Mouse (Mus musculus): ENCODE data around the gene Map3k9. TPM values are rescaled to one million over a fixed set of nuclear protein-coding genes. Genes with fewer than 3 reads are reported as not detected.

Map3k9 gene
- polyA plus RNA-seq, 1 experiment from 2014 or later: 7.3 TPM

- Histone ChIP-seq H3K4me2 (ENCODE audit: low read length) (no peak overlapping the region), H3K27ac (ENCODE audit: low read depth, low read length) (no peak overlapping the region)
- 50% methylated on average over 4 of the region's 4 CpGs for WGBS
These were observed 32.9 kb downstream of the Map3k9 start for GRCm38 (mm10) chr12:81748021-81748576.

GRCm38 (mm10) chr12:81746400-81747024, 34.5 kb downstream of the Map3k9 start:
- Histone ChIP-seq H3K4me1 (ENCODE audit: control insufficient read depth, insufficient read depth, low read depth, low read length) (no peaks in the 10 kb centered on the region), H3K27me3 (replicated peaks; ENCODE audit: control insufficient read depth, insufficient read depth, low read length) (no peaks in the 10 kb centered on the region), H3K4me3 (ENCODE audit: low read length) (no peak overlapping the region), H3K9ac (ENCODE audit: low read depth, low read length) (no peak overlapping the region), H3K4me2 (ENCODE audit: low read length) (no peak overlapping the region), H3K9me3 (ENCODE audit: control insufficient read depth, low read length) (no peaks in the 10 kb centered on the region), H3K27ac (ENCODE audit: low read depth, low read length) (no peak overlapping the region), H3K36me3 (ENCODE audit: control insufficient read depth, insufficient read depth, low read length) (no peaks in the 10 kb centered on the region)
- no peak for ATAC-seq
- WGBS: 76% methylated on average over 9 of the region's 9 CpGs

More at GRCm38 (mm10) chr12:81748021-81748576, 32.9 kb downstream of the Map3k9 start:
- no peaks in the 10 kb centered on the region for H3K27me3 ChIP-seq (replicated peaks; ENCODE audit: control insufficient read depth, insufficient read depth, low read length)
- no peak overlapping the region for H3K4me3 ChIP-seq (ENCODE audit: low read length)
- no peaks in the 10 kb centered on the region for H3K4me1 ChIP-seq (ENCODE audit: control insufficient read depth, insufficient read depth, low read depth, low read length)
- H3K9ac ChIP-seq (ENCODE audit: low read depth, low read length): no peak overlapping the region
- ATAC-seq: no peak
- H3K36me3 ChIP-seq (ENCODE audit: control insufficient read depth, insufficient read depth, low read length): no peaks in the 10 kb centered on the region
- no peaks in the 10 kb centered on the region for H3K9me3 ChIP-seq (ENCODE audit: control insufficient read depth, low read length)

- H3K36me3 ChIP-seq (ENCODE audit: control insufficient read depth, insufficient read depth, low read length): peaks cover 9% of the 10 kb centered on the region; the same call in 1 of the 2 replicates
- H3K4me3 ChIP-seq (ENCODE audit: low read length): no peak overlapping the region
- no peaks in the 10 kb centered on the region for H3K27me3 ChIP-seq (replicated peaks; ENCODE audit: control insufficient read depth, insufficient read depth, low read length)
- no peaks in the 10 kb centered on the region for H3K4me1 ChIP-seq (ENCODE audit: control insufficient read depth, insufficient read depth, low read depth, low read length)
- H3K4me2 ChIP-seq (ENCODE audit: low read length): no peak overlapping the region
- no peaks in the 10 kb centered on the region for H3K9me3 ChIP-seq (ENCODE audit: control insufficient read depth, low read length)
- H3K27ac ChIP-seq (ENCODE audit: low read depth, low read length): no peak overlapping the region
- no peak for ATAC-seq
- H3K9ac ChIP-seq (ENCODE audit: low read depth, low read length): no peak overlapping the region
- 83% methylated on average over 11 of the region's 11 CpGs for WGBS
These were observed 45.5 kb downstream of the Map3k9 start for GRCm38 (mm10) chr12:81735246-81736070.

- no peak for ATAC-seq
- peaks cover 30% of the 10 kb centered on the region for H3K36me3 ChIP-seq (ENCODE audit: control insufficient read depth, insufficient read depth, low read length)
- H3K4me1 ChIP-seq (ENCODE audit: control insufficient read depth, insufficient read depth, low read depth, low read length): no peaks in the 10 kb centered on the region
- no peak overlapping the region for H3K4me3 ChIP-seq (ENCODE audit: low read length)
- no peak overlapping the region for H3K27ac ChIP-seq (ENCODE audit: low read depth, low read length)
- 74% methylated on average over 8 of the region's 8 CpGs for WGBS
- no peaks in the 10 kb centered on the region for H3K27me3 ChIP-seq (replicated peaks; ENCODE audit: control insufficient read depth, insufficient read depth, low read length)
- H3K9ac ChIP-seq (ENCODE audit: low read depth, low read length): no peak overlapping the region
- no peak overlapping the region for H3K4me2 ChIP-seq (ENCODE audit: low read length)
- no peaks in the 10 kb centered on the region for H3K9me3 ChIP-seq (ENCODE audit: control insufficient read depth, low read length)
These were observed 54.6 kb downstream of the Map3k9 start for GRCm38 (mm10) chr12:81726246-81726822.

- Histone ChIP-seq H3K4me3 (ENCODE audit: low read length) (no peak overlapping the region), H3K4me1 (ENCODE audit: control insufficient read depth, insufficient read depth, low read depth, low read length) (no peaks in the 10 kb centered on the region), H3K4me2 (ENCODE audit: low read length) (no peak overlapping the region), H3K9me3 (ENCODE audit: control insufficient read depth, low read length) (no peaks in the 10 kb centered on the region), H3K36me3 (ENCODE audit: control insufficient read depth, insufficient read depth, low read length) (peaks cover 30% of the 10 kb centered on the region), H3K9ac (ENCODE audit: low read depth, low read length) (no peak overlapping the region), H3K27me3 (replicated peaks; ENCODE audit: control insufficient read depth, insufficient read depth, low read length) (no peaks in the 10 kb centered on the region), H3K27ac (ENCODE audit: low read depth, low read length) (no peak overlapping the region)
- no peak for ATAC-seq
- WGBS: 87% methylated on average over 6 of the region's 6 CpGs
These were observed 56.2 kb downstream of the Map3k9 start for GRCm38 (mm10) chr12:81724776-81725175.

GRCm38 (mm10) chr12:81723375-81723774, 57.6 kb downstream of the Map3k9 start:
- no peaks in the 10 kb centered on the region for H3K4me1 ChIP-seq (ENCODE audit: control insufficient read depth, insufficient read depth, low read depth, low read length)
- no peak overlapping the region for H3K9ac ChIP-seq (ENCODE audit: low read depth, low read length)
- H3K4me2 ChIP-seq (ENCODE audit: low read length): no peak overlapping the region
- no peak overlapping the region for H3K27ac ChIP-seq (ENCODE audit: low read depth, low read length)
- no peaks in the 10 kb centered on the region for H3K27me3 ChIP-seq (replicated peaks; ENCODE audit: control insufficient read depth, insufficient read depth, low read length)
- ATAC-seq: no peak
- peaks cover 23% of the 10 kb centered on the region for H3K36me3 ChIP-seq (ENCODE audit: control insufficient read depth, insufficient read depth, low read length)
- no peaks in the 10 kb centered on the region for H3K9me3 ChIP-seq (ENCODE audit: control insufficient read depth, low read length)
- H3K4me3 ChIP-seq (ENCODE audit: low read length): no peak overlapping the region
- 87% methylated on average over 7 of the region's 7 CpGs for WGBS

GRCm38 (mm10) chr12:81719715-81720114, 61.3 kb downstream of the Map3k9 start:
- Histone ChIP-seq H3K4me1 (ENCODE audit: control insufficient read depth, insufficient read depth, low read depth, low read length) (no peaks in the 10 kb centered on the region), H3K9me3 (ENCODE audit: control insufficient read depth, low read length) (no peaks in the 10 kb centered on the region), H3K27me3 (replicated peaks; ENCODE audit: control insufficient read depth, insufficient read depth, low read length) (no peaks in the 10 kb centered on the region), H3K36me3 (ENCODE audit: control insufficient read depth, insufficient read depth, low read length) (peaks cover 17% of the 10 kb centered on the region), H3K9ac (ENCODE audit: low read depth, low read length) (no peak overlapping the region), H3K4me2 (ENCODE audit: low read length) (no peak overlapping the region), H3K27ac (ENCODE audit: low read depth, low read length) (no peak overlapping the region), H3K4me3 (ENCODE audit: low read length) (no peak overlapping the region)
- WGBS: 97% methylated on average over 8 of the region's 8 CpGs
- ATAC-seq: no peak

GRCm38 (mm10) chr12:81719161-81719560, 61.8 kb downstream of the Map3k9 start:
- no peak overlapping the region for H3K9ac ChIP-seq (ENCODE audit: low read depth, low read length)
- WGBS: 70% methylated on average over 5 of the region's 5 CpGs
- no peaks in the 10 kb centered on the region for H3K9me3 ChIP-seq (ENCODE audit: control insufficient read depth, low read length)
- H3K4me1 ChIP-seq (ENCODE audit: control insufficient read depth, insufficient read depth, low read depth, low read length): no peaks in the 10 kb centered on the region
- H3K4me2 ChIP-seq (ENCODE audit: low read length): no peak overlapping the region
- no peaks in the 10 kb centered on the region for H3K27me3 ChIP-seq (replicated peaks; ENCODE audit: control insufficient read depth, insufficient read depth, low read length)
- no peak for ATAC-seq
- H3K27ac ChIP-seq (ENCODE audit: low read depth, low read length): no peak overlapping the region
- H3K36me3 ChIP-seq (ENCODE audit: control insufficient read depth, insufficient read depth, low read length): peaks cover 12% of the 10 kb centered on the region
- H3K4me3 ChIP-seq (ENCODE audit: low read length): no peak overlapping the region

- H3K4me2 ChIP-seq (ENCODE audit: low read length): no peak overlapping the region
- no peak overlapping the region for H3K9ac ChIP-seq (ENCODE audit: low read depth, low read length)
- peaks cover 7% of the 10 kb centered on the region for H3K9me3 ChIP-seq (ENCODE audit: control insufficient read depth, low read length)
- no peak overlapping the region for H3K4me3 ChIP-seq (ENCODE audit: low read length)
- WGBS: 93% methylated on average over 4 of the region's 4 CpGs
- no peak overlapping the region for H3K27ac ChIP-seq (ENCODE audit: low read depth, low read length)
- no peak for ATAC-seq
- H3K27me3 ChIP-seq (replicated peaks; ENCODE audit: control insufficient read depth, insufficient read depth, low read length): no peaks in the 10 kb centered on the region
- no peaks in the 10 kb centered on the region for H3K4me1 ChIP-seq (ENCODE audit: control insufficient read depth, insufficient read depth, low read depth, low read length)
- no peaks in the 10 kb centered on the region for H3K36me3 ChIP-seq (ENCODE audit: control insufficient read depth, insufficient read depth, low read length)
These were observed 68.4 kb downstream of the Map3k9 start for GRCm38 (mm10) chr12:81712618-81713017.
